Mouse (Mus musculus): ENCODE results near the gene Syne4. TPM values are rescaled to one million over a fixed set of nuclear protein-coding genes. Genes with fewer than 3 reads are reported as not detected.

Syne4 gene
- polyA plus RNA-seq, 2 experiments from 2014 or later: 2.9 to 6.4 TPM

DNA sequence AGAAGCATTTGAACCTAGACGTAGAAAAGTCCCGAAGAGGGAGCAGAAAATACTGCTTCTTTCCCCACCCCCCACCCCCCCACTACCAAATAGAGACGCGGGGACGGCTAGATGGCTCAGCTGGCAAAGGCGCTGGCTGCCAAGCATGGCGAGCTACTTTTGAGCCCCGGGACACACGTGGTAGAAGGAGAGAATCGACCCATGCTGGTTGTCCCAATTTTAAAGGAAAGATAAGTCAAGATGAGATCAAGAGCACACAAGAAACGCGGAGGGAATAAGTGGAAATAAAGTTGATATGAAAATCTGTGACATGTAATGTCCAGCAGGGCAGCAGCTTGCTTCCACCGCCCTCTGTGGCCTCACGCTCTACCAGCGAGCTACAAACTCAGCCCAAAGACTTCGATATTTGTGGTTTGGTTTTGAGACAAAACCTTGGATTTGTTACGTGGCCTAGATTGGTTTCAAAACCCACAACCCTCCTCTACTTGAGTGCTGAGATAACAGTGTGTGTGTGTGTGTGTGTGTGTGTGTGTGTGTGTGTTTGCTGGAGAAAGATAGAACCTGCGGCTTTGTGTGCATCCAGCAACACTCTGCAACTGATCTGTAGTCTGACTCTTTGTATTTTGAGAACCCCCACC lies 18.1 kb downstream of the Syne4 start:
- ATAC-seq: peak; percentile 5

- ATAC-seq: no peak
Measured at GRCm38 (mm10) chr7:30333436-30333835, 18.8 kb downstream of the Syne4 start.

DNA sequence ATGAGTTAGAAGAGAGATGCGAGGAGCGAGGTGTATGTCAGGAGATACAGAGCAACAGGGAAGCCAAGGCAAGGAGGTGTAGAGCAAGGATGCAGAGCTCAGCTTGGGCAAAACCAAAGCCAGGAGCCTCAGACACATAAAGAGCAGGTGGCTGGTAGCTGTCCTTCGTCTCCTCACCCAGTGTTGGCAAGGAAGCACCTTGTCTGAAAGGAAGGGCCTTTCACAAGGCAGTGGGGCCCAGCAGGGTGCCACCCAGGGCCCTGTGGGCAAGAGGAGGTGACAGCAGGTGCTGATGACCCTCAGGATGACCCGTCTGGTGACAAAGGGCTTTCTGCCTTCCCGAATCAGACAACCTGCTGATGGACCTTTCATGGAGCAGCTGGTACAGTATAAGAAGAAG lies 20.0 kb downstream of the Syne4 start:
- ATAC-seq: no peak

DNA sequence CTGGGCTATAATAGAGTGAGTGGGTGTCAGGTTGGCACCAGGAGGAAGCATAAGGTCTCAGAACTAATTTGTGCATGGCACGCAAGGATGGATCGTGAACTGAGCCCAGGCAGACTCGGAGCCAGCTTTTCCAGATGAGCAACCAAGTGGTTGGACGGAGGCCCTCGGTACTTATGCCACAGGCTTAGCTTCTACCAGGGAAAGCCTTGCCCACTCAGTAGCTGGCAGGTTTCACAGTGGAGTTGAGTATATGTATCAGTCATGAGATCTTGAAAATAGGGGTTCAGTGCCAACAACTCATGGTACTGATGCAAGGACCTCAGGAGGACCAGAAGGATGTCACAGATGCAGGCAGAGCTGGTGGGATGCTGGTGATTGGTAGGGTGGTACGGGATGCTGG lies 21.1 kb downstream of the Syne4 start:
- ATAC-seq: no peak

GRCm38 (mm10) chr7:30336384-30336783 lies 21.8 kb downstream of the Syne4 start:
- ATAC-seq: peak; percentile 13

- ATAC-seq: no peak
Measured at GRCm38 (mm10) chr7:30339432-30340109, 25.0 kb downstream of the Syne4 start.

DNA sequence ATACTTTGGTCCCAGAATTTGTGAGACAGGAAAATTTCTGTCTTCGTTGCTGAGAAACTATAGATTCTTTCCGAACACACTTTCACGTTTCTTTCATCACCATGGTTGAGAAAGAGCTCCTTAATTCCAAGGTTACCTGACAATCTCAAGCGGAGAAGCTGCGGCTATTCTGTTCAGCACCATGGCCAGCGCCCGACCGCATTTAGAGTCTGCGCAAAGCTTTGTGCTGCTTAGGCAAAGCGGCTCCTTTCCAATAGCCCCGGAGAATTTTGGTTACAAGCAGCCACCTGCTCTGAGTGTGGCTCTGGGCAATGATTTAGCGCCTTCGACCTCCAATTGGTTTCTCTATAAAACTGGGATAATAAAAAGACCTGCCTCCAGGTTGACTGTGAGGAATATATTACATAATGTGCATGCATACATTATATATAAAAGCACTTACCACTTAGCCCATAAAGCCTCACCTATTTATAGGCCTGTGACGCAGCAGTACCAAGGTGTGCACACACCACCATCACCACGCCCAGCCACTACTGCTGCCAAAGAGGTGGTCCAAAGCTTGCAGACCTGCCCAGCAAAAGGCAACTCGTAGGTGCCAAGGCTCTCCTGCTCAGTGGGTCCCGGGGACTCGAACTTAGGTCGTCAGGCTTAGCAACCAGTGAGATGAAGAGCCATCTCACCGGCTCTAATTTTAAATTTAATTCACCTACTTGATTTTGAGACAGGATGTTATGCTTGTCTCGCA lies 32.2 kb downstream of the Syne4 start:
- ATAC-seq: no peak

DNA sequence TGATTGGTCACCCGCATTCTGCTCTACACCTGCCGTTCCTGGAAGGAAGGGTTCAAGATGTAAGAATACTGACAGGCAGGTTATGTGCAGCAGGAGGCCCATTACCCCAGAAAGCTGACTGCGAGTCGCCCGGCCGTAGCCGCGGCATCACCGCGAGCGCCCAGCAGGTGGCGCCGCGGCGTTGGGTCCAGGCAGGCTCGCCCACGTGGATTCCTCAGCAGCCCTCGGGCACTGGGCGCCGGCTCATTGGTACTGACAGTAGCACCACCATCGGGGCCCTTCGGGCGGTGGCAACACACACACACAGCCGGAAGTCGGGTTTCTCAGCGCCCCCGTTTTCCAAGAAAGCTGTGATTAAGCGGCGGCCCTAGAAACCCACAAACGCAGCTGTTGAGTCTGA lies 33.2 kb downstream of the Syne4 start:
- peak; percentile 76 for ATAC-seq

GRCm38 (mm10) chr7:30353279-30353822 lies 38.7 kb downstream of the Syne4 start:
- ATAC-seq: peak; percentile 52

GRCm38 (mm10) chr7:30354059-30354458 lies 39.5 kb downstream of the Syne4 start:
- ATAC-seq: no peak

GRCm38 (mm10) chr7:30358378-30359186 lies 44.0 kb downstream of the Syne4 start:
- ATAC-seq: no peak

DNA sequence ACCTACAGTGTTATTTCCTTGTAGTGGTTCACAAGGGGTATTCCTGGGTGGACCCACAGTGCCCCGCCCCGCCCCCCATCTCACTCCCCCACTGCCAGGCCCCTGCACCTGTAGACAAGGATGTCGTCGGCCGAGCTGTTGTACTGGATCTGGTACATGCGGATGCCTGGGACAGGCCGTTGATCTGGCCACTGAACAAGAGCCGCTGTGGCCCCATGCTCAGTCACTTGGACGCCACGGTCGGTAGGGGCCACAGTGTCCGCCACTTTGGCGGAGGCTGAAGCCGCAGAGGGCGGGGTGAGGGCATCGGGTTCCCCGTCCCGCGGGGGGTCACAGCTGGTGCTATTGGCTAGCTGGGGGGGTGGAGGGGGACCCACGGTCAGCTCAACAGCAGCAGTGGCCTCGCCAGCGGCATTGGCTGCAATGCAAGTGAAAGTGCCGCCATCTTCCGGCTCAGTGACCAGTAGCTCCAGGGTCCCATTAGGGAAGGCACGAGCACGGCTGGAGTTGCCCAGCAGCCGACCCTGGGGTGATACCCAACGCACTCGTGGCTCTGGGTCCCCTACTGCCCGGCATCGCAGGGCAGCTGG lies 44.8 kb downstream of the Syne4 start:
- ATAC-seq: no peak

- ATAC-seq: no peak
Measured at GRCm38 (mm10) chr7:30360028-30360427, 45.4 kb downstream of the Syne4 start.

- ATAC-seq: no peak
Measured at GRCm38 (mm10) chr7:30362652-30363343, 48.2 kb downstream of the Syne4 start, which contains the start of gene Lrfn3. Gene Lrfn3, minus strand, starts transcription at chr7:30362772.

GRCm38 (mm10) chr7:30363344-30363738 lies 48.7 kb downstream of the Syne4 start:
- ATAC-seq: no peak

DNA sequence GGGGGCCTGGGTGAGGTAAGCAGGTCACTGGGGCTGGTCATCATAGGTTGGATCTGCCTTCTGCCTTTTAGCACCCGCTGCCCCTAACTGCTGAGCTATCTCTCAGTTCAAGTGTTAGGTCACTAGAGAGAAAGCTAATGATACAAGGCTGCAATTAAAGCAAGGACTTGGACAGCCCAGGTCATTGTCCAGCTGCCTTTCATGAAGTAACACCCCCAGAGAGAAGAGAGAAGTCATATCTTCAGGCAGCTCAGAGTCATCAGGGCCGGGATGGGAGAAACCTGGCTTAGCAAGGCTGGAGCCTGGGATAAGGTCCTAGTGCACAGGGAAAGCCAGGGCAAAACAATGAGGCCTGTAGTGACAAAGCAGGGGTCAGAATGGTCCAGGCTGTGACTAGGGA lies 52.9 kb downstream of the Syne4 start:
- ATAC-seq: no peak

Other genes with a start within 250 kb of the Syne4 start
- 1 to 10 TPM; 4.9 to 5.5 TPM for gene Zfp82, start 241.9 kb upstream of the Syne4 start, polyA plus RNA-seq (2017; shearing (Covaris generic))
- gene Gm26920, start 224.4 kb upstream of the Syne4 start, polyA plus RNA-seq (2017; shearing (Covaris generic)): 1 to 10 TPM; 1.9 to 3.2 TPM
- gene Zfp566, start 224.3 kb upstream of the Syne4 start, polyA plus RNA-seq (2017; shearing (Covaris generic)): 1 to 10 TPM; 8.4 to 9.9 TPM
- 10 to 100 TPM; 56.6 to 88.9 TPM for gene Zfp260, start 220.0 kb upstream of the Syne4 start, polyA plus RNA-seq (2017; shearing (Covaris generic))
- gene Zfp382, start 192.9 kb upstream of the Syne4 start, polyA plus RNA-seq (2017; shearing (Covaris generic)): 10 to 100 TPM; 11.8 to 13.4 TPM
- 10 to 100 TPM; 11.4 to 18.0 TPM for gene Zfp146, start 145.1 kb upstream of the Syne4 start, polyA plus RNA-seq (2017; shearing (Covaris generic))
- gene Cox7a1, start 130.7 kb upstream of the Syne4 start, polyA plus RNA-seq (2017; shearing (Covaris generic)): 1 to 10 TPM in 1 of 2 experiments, not detected in 1; 4.6 TPM
- 10 to 100 TPM; 72.6 to 76.3 TPM for gene Capns1, start 116.0 kb upstream of the Syne4 start, polyA plus RNA-seq (2017; shearing (Covaris generic))
- 10 to 100 TPM; 43.3 to 55.7 TPM for gene Polr2i, start 82.9 kb upstream of the Syne4 start, polyA plus RNA-seq (2017; shearing (Covaris generic))
- gene Tbcb, start 82.5 kb upstream of the Syne4 start, polyA plus RNA-seq (2017; shearing (Covaris generic)): 100 to 1,000 TPM; 124 to 138 TPM
- gene Ovol3, start 79.1 kb upstream of the Syne4 start, polyA plus RNA-seq (2017; shearing (Covaris generic)): not detected
- gene Thap8, start 34.7 kb upstream of the Syne4 start, polyA plus RNA-seq (2017; shearing (Covaris generic)): under 1 TPM; 0.33 to 0.48 TPM
- 1 to 10 TPM; 2.9 TPM for gene Wdr62, start 34.4 kb upstream of the Syne4 start, polyA plus RNA-seq (2017; shearing (Covaris generic))
- 1 to 10 TPM; 3.8 to 5.2 TPM for gene Clip3, start 23.1 kb upstream of the Syne4 start, polyA plus RNA-seq (2017; shearing (Covaris generic))
- 100 to 1,000 TPM; 121 to 130 TPM for gene Alkbh6, start 6.1 kb upstream of the Syne4 start, polyA plus RNA-seq (2017; shearing (Covaris generic))
- not detected for gene E130208F15Rik, start 6.9 kb downstream of the Syne4 start, polyA plus RNA-seq (2017; shearing (Covaris generic))
- 1 to 10 TPM; 4.2 to 8.5 TPM for gene Sdhaf1, start 9.1 kb downstream of the Syne4 start, polyA plus RNA-seq (2017; shearing (Covaris generic))
- gene Lrfn3, start 48.0 kb downstream of the Syne4 start, polyA plus RNA-seq (2017; shearing (Covaris generic)): not detected
- gene Tyrobp, start 99.0 kb downstream of the Syne4 start, polyA plus RNA-seq (2017; shearing (Covaris generic)): 1 to 10 TPM in 1 of 2 experiments, not detected in 1; 8.1 TPM
- gene Hcst, start 105.0 kb downstream of the Syne4 start, polyA plus RNA-seq (2017; shearing (Covaris generic)): 100 to 1,000 TPM; 433 to 632 TPM
- gene Nfkbid, start 106.9 kb downstream of the Syne4 start, polyA plus RNA-seq (2017; shearing (Covaris generic)): 10 to 100 TPM; 36.5 to 41.2 TPM
- gene Aplp1, start 130.7 kb downstream of the Syne4 start, polyA plus RNA-seq (2017; shearing (Covaris generic)): 1 to 10 TPM; 3.0 to 4.3 TPM
- not detected for gene Kirrel2, start 142.9 kb downstream of the Syne4 start, polyA plus RNA-seq (2017; shearing (Covaris generic))
- under 1 TPM in 1 of 2 experiments, not detected in 1; 0.24 TPM for gene Nphs1, start 143.5 kb downstream of the Syne4 start, polyA plus RNA-seq (2017; shearing (Covaris generic))
- gene Prodh2, start 178.8 kb downstream of the Syne4 start, polyA plus RNA-seq (2017; shearing (Covaris generic)): not detected
- 1 to 10 TPM; 1.0 to 1.1 TPM for gene Arhgap33, start 220.3 kb downstream of the Syne4 start, polyA plus RNA-seq (2017; shearing (Covaris generic))
- gene Hspb6, start 237.4 kb downstream of the Syne4 start, polyA plus RNA-seq (2017; shearing (Covaris generic)): 1 to 10 TPM; 1.8 to 2.5 TPM
- 1 to 10 TPM; 2.5 to 4.8 TPM for gene Proser3, start 237.5 kb downstream of the Syne4 start, polyA plus RNA-seq (2017; shearing (Covaris generic))
- 100 to 1,000 TPM in 1 of 2 experiments, 10 to 100 TPM in 1; 93.6 to 106 TPM for gene Lin37, start 245.0 kb downstream of the Syne4 start, polyA plus RNA-seq (2017; shearing (Covaris generic))
- gene U2af1l4, start 248.5 kb downstream of the Syne4 start, polyA plus RNA-seq (2017; shearing (Covaris generic)): 10 to 100 TPM; 55.1 to 58.9 TPM
- 10 to 100 TPM; 57.9 to 60.0 TPM for gene Gm49396, start 248.5 kb downstream of the Syne4 start, polyA plus RNA-seq (2017; shearing (Covaris generic))
- gene Psenen, start 248.8 kb downstream of the Syne4 start, polyA plus RNA-seq (2017; shearing (Covaris generic)): 100 to 1,000 TPM; 279 to 335 TPM